In genomic region chr7:30526399-30526798, GRCm38 (mm10) we compare ENCODE assay signal across 13 mouse cellular contexts. TPM values are rescaled to one million over a fixed set of nuclear protein-coding genes. Genes with fewer than 3 reads are reported as not detected.
A peak's percentile ranks its signal among the peaks of the same experiment; 100 is the strongest.
DNase-seq lines count a peak whose midpoint lies in the region; ATAC-seq and TF ChIP-seq lines count a peak whose summit lies in the region.
"Had no signal": no experiment of that assay in that cellular context is flagged by ENCODE, and none has a peak within 500 bp of the region (broad histone marks: within the 10 kb centered on the region; RNA-seq: fewer than 3 reads in every experiment).

No protein-coding gene starts in this region.

- peaks cover 79% of the 10 kb centered on the region for H3K36me3 ChIP-seq in kidney, embryonic 15.5 days
- H3K36me3 ChIP-seq in neural tube, embryonic 12.5 days: peaks cover 93% of the 10 kb centered on the region
- H3K36me3 ChIP-seq in hindbrain, postnatal 0 days (ENCODE audit: insufficient read depth, low read length): peaks cover 65% of the 10 kb centered on the region
- peaks cover 11% of the 10 kb centered on the region; the same call in 1 of the 2 replicates for H3K36me3 ChIP-seq in stomach, embryonic 16.5 days (ENCODE audit: control insufficient read depth, insufficient read depth, low read length)

- peak overlapping the region; percentile 79 for H3K27ac ChIP-seq in kidney, embryonic 15.5 days
- H3K27ac ChIP-seq in neural tube, embryonic 12.5 days: no peak overlapping the region
- H3K27ac ChIP-seq in hindbrain, postnatal 0 days: no peak overlapping the region
- peak overlapping the region; percentile 15; the same call in 1 of the 2 replicates for H3K27ac ChIP-seq in stomach, embryonic 16.5 days (ENCODE audit: low read length)

- TF ChIP-seq CTCF in hindbrain, postnatal 0 days (IDR thresholded peaks at IDR 0.05; ENCODE audit: low read depth): no peak

- H3K9ac ChIP-seq in kidney, embryonic 15.5 days: no peak overlapping the region
- H3K9ac ChIP-seq in neural tube, embryonic 12.5 days: peak overlapping the region; percentile 26; the same call in 1 of the 2 replicates
- 0 out of 2 replicates have a peak overlapping the region, but pooled peaks have one; percentile 9 for H3K9ac ChIP-seq in hindbrain, postnatal 0 days (replicated peaks; ENCODE audit: low read length)
- peak overlapping the region; percentile 63 for H3K9ac ChIP-seq in stomach, embryonic 16.5 days (ENCODE audit: low read length)

- peak; percentile 13; the same call in 1 of the 2 replicates for ATAC-seq in kidney, embryonic 15.5 days (replicated peaks; ENCODE audit: low FRiP score)
- ATAC-seq in neural tube, embryonic 12.5 days (ENCODE audit: low FRiP score, low read depth): no peak
- ATAC-seq in hindbrain, postnatal 0 days: no peak
- no peak for ATAC-seq in stomach, embryonic 16.5 days (ENCODE audit: insufficient read depth, low FRiP score)
- ATAC-seq in erythroblast, adult 5-6 weeks (replicated peaks; ENCODE audit: low FRiP score, poor library complexity, severe bottlenecking): no peak

- H3K4me3 ChIP-seq in kidney, embryonic 15.5 days (replicated peaks): peak overlapping the region; percentile 10; the same call in 1 of the 2 replicates
- H3K4me3 ChIP-seq in neural tube, embryonic 12.5 days: no peak overlapping the region
- H3K4me3 ChIP-seq in hindbrain, postnatal 0 days (ENCODE audit: low read length): no peak overlapping the region
- H3K4me3 ChIP-seq in stomach, embryonic 16.5 days (replicated peaks; ENCODE audit: low read length): no peak overlapping the region
- H3K4me3 ChIP-seq: erythroblast, embryonic 14.5 days had no signal

- WGBS in kidney, embryonic 15.5 days: 19% methylated on average over 17 of the region's 17 CpGs
- WGBS in neural tube, embryonic 12.5 days: 27% methylated on average over 17 of the region's 17 CpGs
- 35% methylated on average over 17 of the region's 17 CpGs for WGBS in hindbrain, postnatal 0 days
- 34% methylated on average over 17 of the region's 17 CpGs for WGBS in stomach, embryonic 16.5 days

- H3K4me1 ChIP-seq in kidney, embryonic 15.5 days: peaks cover 48% of the 10 kb centered on the region
- H3K4me1 ChIP-seq in neural tube, embryonic 12.5 days: peaks cover 17% of the 10 kb centered on the region
- 0 out of 2 replicates have a peak, but pooled peaks cover 2% of the 10 kb centered on the region for H3K4me1 ChIP-seq in hindbrain, postnatal 0 days (ENCODE audit: insufficient read depth, low read length)
- H3K4me1 ChIP-seq in stomach, embryonic 16.5 days (ENCODE audit: control insufficient read depth, insufficient read depth, low read length): peaks cover 10% of the 10 kb centered on the region

- no peaks in the 10 kb centered on the region for H3K27me3 ChIP-seq in kidney, embryonic 15.5 days
- H3K27me3 ChIP-seq in neural tube, embryonic 12.5 days (replicated peaks): no peaks in the 10 kb centered on the region
- H3K27me3 ChIP-seq in hindbrain, postnatal 0 days (ENCODE audit: insufficient read depth, low read length): no peaks in the 10 kb centered on the region
- H3K27me3 ChIP-seq in stomach, embryonic 16.5 days (ENCODE audit: control insufficient read depth, insufficient read depth, low read length): no peaks in the 10 kb centered on the region

- no peaks in the 10 kb centered on the region for H3K9me3 ChIP-seq in kidney, embryonic 15.5 days (replicated peaks)
- H3K9me3 ChIP-seq in neural tube, embryonic 12.5 days: no peaks in the 10 kb centered on the region
- no peaks in the 10 kb centered on the region for H3K9me3 ChIP-seq in hindbrain, postnatal 0 days (ENCODE audit: low read length)
- no peaks in the 10 kb centered on the region for H3K9me3 ChIP-seq in stomach, embryonic 16.5 days (replicated peaks; ENCODE audit: control insufficient read depth, low read length)
- H3K9me3 ChIP-seq: G1E had no signal

- no peak for DNase-seq in kidney, adult 11 months
- no peak for DNase-seq in neural tube, embryonic 10.5 days (ENCODE audit: extremely low spot score, low spot score)
- no peak for DNase-seq in hindbrain, postnatal 0 days (ENCODE audit: low spot score)
- no peak for DNase-seq in MN1 (ENCODE audit: low spot score)
- DNase-seq: kidney, adult 2 months had no signal

- H3K4me2 ChIP-seq in kidney, embryonic 15.5 days: peak overlapping the region; percentile 49
- H3K4me2 ChIP-seq in neural tube, embryonic 12.5 days (replicated peaks): 0 out of 2 replicates have a peak overlapping the region, but pooled peaks have one; percentile 12
- H3K4me2 ChIP-seq in hindbrain, postnatal 0 days (ENCODE audit: low read depth, low read length): no peak overlapping the region
- H3K4me2 ChIP-seq in stomach, embryonic 16.5 days (ENCODE audit: low read depth, low read length): peak overlapping the region; percentile 35

RNA-seq across cellular contexts. Expression of gene Arhgap33, which starts 8.5 kb away (rescaled TPM):
- polyA plus RNA-seq in kidney, embryonic 15.5 days (2015; fragmentation: Nextera tagmentation; extraction: Ambion mirVana): 11.7 and 16.0 TPM in 2 replicates
- 78.3 and 90.0 TPM in 2 replicates for polyA plus RNA-seq in neural tube, embryonic 12.5 days (2016; fragmentation: Nextera tagmentation; extraction: Ambion mirVana)
- 55.7 and 59.7 TPM in 2 replicates for total RNA-seq in hindbrain, postnatal 0 days (2014; rRNA removed)
- polyA plus RNA-seq in hindbrain, postnatal 0 days (2015; fragmentation: Nextera tagmentation; extraction: Ambion mirVana): 64.8 and 73.1 TPM in 2 replicates
- 5.6 and 5.7 TPM in 2 replicates for polyA plus RNA-seq in stomach, embryonic 16.5 days (2015; fragmentation: Nextera tagmentation; extraction: Ambion mirVana)
- total RNA-seq in erythroblast, adult 5-6 weeks (2015; ENCODE audit: low replicate concordance): 5.0 and 6.7 TPM in 2 replicates
- 9.5 and 9.6 TPM in 2 replicates for total RNA-seq in erythroblast, adult 5-6 weeks (2017; ENCODE audit: low replicate concordance)

RNA-seq across cellular contexts. Expression of gene Hspb6, which starts 25.6 kb away (rescaled TPM):
- polyA plus RNA-seq in kidney, embryonic 15.5 days (2015; fragmentation: Nextera tagmentation; extraction: Ambion mirVana): 12.8 and 20.1 TPM in 2 replicates
- polyA plus RNA-seq in neural tube, embryonic 12.5 days (2016; fragmentation: Nextera tagmentation; extraction: Ambion mirVana): 5.4 and 6.0 TPM in 2 replicates
- total RNA-seq in hindbrain, postnatal 0 days (2014; rRNA removed): 5.6 and 6.4 TPM in 2 replicates
- polyA plus RNA-seq in hindbrain, postnatal 0 days (2015; fragmentation: Nextera tagmentation; extraction: Ambion mirVana): 15.8 and 16.3 TPM in 2 replicates
- 69.8 and 72.4 TPM in 2 replicates for polyA plus RNA-seq in stomach, embryonic 16.5 days (2015; fragmentation: Nextera tagmentation; extraction: Ambion mirVana)
- total RNA-seq in erythroblast, adult 5-6 weeks (2015; ENCODE audit: low replicate concordance): 6.3 and 19.4 TPM in 2 replicates
- total RNA-seq in erythroblast, adult 5-6 weeks (2017; ENCODE audit: low replicate concordance): 2.2 and 3.9 TPM in 2 replicates

RNA-seq across cellular contexts. Expression of gene Proser3, which starts 25.7 kb away (rescaled TPM):
- polyA plus RNA-seq in kidney, embryonic 15.5 days (2015; fragmentation: Nextera tagmentation; extraction: Ambion mirVana): 14.1 and 18.6 TPM in 2 replicates
- 9.7 and 11.0 TPM in 2 replicates for polyA plus RNA-seq in neural tube, embryonic 12.5 days (2016; fragmentation: Nextera tagmentation; extraction: Ambion mirVana)
- total RNA-seq in hindbrain, postnatal 0 days (2014; rRNA removed): 13.1 and 14.0 TPM in 2 replicates
- polyA plus RNA-seq in hindbrain, postnatal 0 days (2015; fragmentation: Nextera tagmentation; extraction: Ambion mirVana): 3.0 and 3.1 TPM in 2 replicates
- polyA plus RNA-seq in stomach, embryonic 16.5 days (2015; fragmentation: Nextera tagmentation; extraction: Ambion mirVana): 10.3 and 12.6 TPM in 2 replicates
- 0.38 and 2.1 TPM in 2 replicates for total RNA-seq in erythroblast, adult 5-6 weeks (2015; ENCODE audit: low replicate concordance)
- 0.77 and 4.6 TPM in 2 replicates for total RNA-seq in erythroblast, adult 5-6 weeks (2017; ENCODE audit: low replicate concordance)

RNA-seq across cellular contexts. Expression of gene Prodh2, which starts 33.0 kb away (rescaled TPM):
- polyA plus RNA-seq in kidney, embryonic 15.5 days (2015; fragmentation: Nextera tagmentation; extraction: Ambion mirVana): 12.8 and 14.4 TPM in 2 replicates
- polyA plus RNA-seq in neural tube, embryonic 12.5 days (2016; fragmentation: Nextera tagmentation; extraction: Ambion mirVana): not detected in 2 replicates
- not detected in 2 replicates for total RNA-seq in hindbrain, postnatal 0 days (2014; rRNA removed)
- polyA plus RNA-seq in hindbrain, postnatal 0 days (2015; fragmentation: Nextera tagmentation; extraction: Ambion mirVana): 0.24 TPM in 1 of 2 replicates, not detected in the other
- polyA plus RNA-seq in stomach, embryonic 16.5 days (2015; fragmentation: Nextera tagmentation; extraction: Ambion mirVana): 3.6 and 4.0 TPM in 2 replicates
- total RNA-seq in erythroblast, adult 5-6 weeks (2015; ENCODE audit: low replicate concordance): not detected in 2 replicates
- not detected in 2 replicates for total RNA-seq in erythroblast, adult 5-6 weeks (2017; ENCODE audit: low replicate concordance)
- total RNA-seq: G1E; left cerebral cortex, adult 18-20 months; megakaryocyte, adult 5-6 weeks had no signal
- polyA plus RNA-seq: G1E had no signal

RNA-seq across cellular contexts. Expression of gene Lin37, which starts 33.2 kb away (rescaled TPM):
- 37.6 and 40.5 TPM in 2 replicates for polyA plus RNA-seq in kidney, embryonic 15.5 days (2015; fragmentation: Nextera tagmentation; extraction: Ambion mirVana)
- polyA plus RNA-seq in neural tube, embryonic 12.5 days (2016; fragmentation: Nextera tagmentation; extraction: Ambion mirVana): 52.8 and 53.4 TPM in 2 replicates
- total RNA-seq in hindbrain, postnatal 0 days (2014; rRNA removed): 14.3 and 21.0 TPM in 2 replicates
- 45.0 and 48.0 TPM in 2 replicates for polyA plus RNA-seq in hindbrain, postnatal 0 days (2015; fragmentation: Nextera tagmentation; extraction: Ambion mirVana)
- 53.8 and 58.5 TPM in 2 replicates for polyA plus RNA-seq in stomach, embryonic 16.5 days (2015; fragmentation: Nextera tagmentation; extraction: Ambion mirVana)
- total RNA-seq in erythroblast, adult 5-6 weeks (2015; ENCODE audit: low replicate concordance): 48.0 and 55.0 TPM in 2 replicates
- 7.8 and 8.9 TPM in 2 replicates for total RNA-seq in erythroblast, adult 5-6 weeks (2017; ENCODE audit: low replicate concordance)

Comparison
In these comparisons a context has a peak if more than half of its experiments do, and no peak if none do; other contexts are left out.
1. H3K27ac ChIP-seq: peak in kidney, embryonic 15.5 days (single experiment) and stomach, embryonic 16.5 days (single experiment); none in neural tube, embryonic 12.5 days (single experiment) and hindbrain, postnatal 0 days (single experiment).